Mouse (Mus musculus) lung, postnatal 0 days (tissue): ENCODE measurements around the gene Gpsm3. TPM values are rescaled to one million over a fixed set of nuclear protein-coding genes. Genes with fewer than 3 reads are reported as not detected.
"Not testable (repeated sequence)": the region's sequence is repeated elsewhere in the genome, so short reads cannot be mapped to it uniquely, and the experiment has no call there.

Source experiments
- ATAC-seq: fragments of 200-750 bp; cut with Nextera tagmentation; 2 replicates; pipeline ENCODE4 v1.8.0; 2017; ENCODE audit warnings: moderate library complexity
- DNase-seq: peaks from one replicate; pipeline ENCODE4 v3.0.0-alpha.2; 2016; ENCODE audit warnings: low spot score
- H3K27ac ChIP-seq: fragments of 300-500 bp; sonication (generic); 2 replicates; pipeline ENCODE4 v1.5.1; 2014; ENCODE audit warnings: antibody characterized with exemption, mild to moderate bottlenecking, low read length, mixed read lengths
- H3K27me3 ChIP-seq: fragments of 300-500 bp; sonication (generic); replicated peaks from 2 replicates; pipeline ENCODE4 v1.6.1; 2014; ENCODE audit warnings: low read length, mixed read lengths; ENCODE audit not compliant: insufficient read depth
- H3K36me3 ChIP-seq: fragments of 300-500 bp; sonication (generic); 2 replicates; pipeline ENCODE4 v1.6.1; 2014; ENCODE audit warnings: low read length, mixed read lengths; ENCODE audit not compliant: insufficient read depth
- H3K4me1 ChIP-seq: fragments of 300-500 bp; sonication (generic); 2 replicates; pipeline ENCODE4 v1.6.1; 2014; ENCODE audit warnings: antibody characterized with exemption, low read depth, low read length, mixed read lengths; ENCODE audit not compliant: insufficient read depth
- H3K4me2 ChIP-seq: fragments of 300-500 bp; sonication (generic); replicated peaks from 2 replicates; pipeline ENCODE4 v1.6.1; 2014; ENCODE audit warnings: low read depth, mild to moderate bottlenecking, low read length, moderate library complexity, mixed read lengths
- H3K4me3 ChIP-seq: fragments of 300-500 bp; sonication (generic); 2 replicates; pipeline ENCODE4 v1.5.1; 2014; ENCODE audit warnings: low read depth, low read length
- H3K9ac ChIP-seq: fragments of 300-500 bp; sonication (generic); replicated peaks from 2 replicates; pipeline ENCODE4 v1.6.1; 2014; ENCODE audit warnings: low read depth, mild to moderate bottlenecking
- H3K9me3 ChIP-seq: fragments of 300-500 bp; sonication (generic); 2 replicates; pipeline ENCODE4 v1.6.1; 2016; ENCODE audit warnings: low read length, mixed read lengths
- CTCF ChIP-seq: IDR thresholded peaks from 2 replicates; pipeline ENCODE4 v1.5.1; 2016; ENCODE audit warnings: antibody characterized with exemption, mild to moderate bottlenecking
- EP300 ChIP-seq: IDR thresholded peaks from 2 replicates; pipeline ENCODE4 v1.6.1; 2016; ENCODE audit warnings: antibody characterized with exemption, mild to moderate bottlenecking, control low read depth
- WGBS: fragments of 180-500 bp; shearing (Covaris S2); extraction: QIAGEN DNeasy Blood & Tissue Kit; methylation state at CpG from one replicate; pipeline ENCODE4 v1.1.7; 2014; 5-methylcytosine and 5-hydroxymethylcytosine counted together
- polyA plus RNA-seq: library from polyadenylated mRNA; unstranded; fragments of >200 nt; fragmentation: Nextera tagmentation; extraction: Ambion mirVana; gene quantifications from 2 replicates; pipeline ENCODE4 v1.2.1, GENCODE M21; 2015

Gene Gpsm3
- 34.7 and 41.0 TPM in 2 replicates for polyA plus RNA-seq

- no peaks in the 10 kb centered on the region for H3K9me3 ChIP-seq
- peak; percentile 23 for ATAC-seq
- DNase-seq: peak; percentile 90
- 6% methylated on average over 6 of the region's 7 CpGs for WGBS
- peak within 1 kb of the TSS; percentile 97 for H3K27ac ChIP-seq
- no peaks in the 10 kb centered on the region for H3K27me3 ChIP-seq
- peak within 1 kb of the TSS; percentile 42 for H3K9ac ChIP-seq
- H3K4me3 ChIP-seq: peak within 1 kb of the TSS; percentile 23
- TF ChIP-seq CTCF (no peak), EP300 (peak; percentile 48; the same call in 1 of the 2 replicates)
- H3K4me2 ChIP-seq: peak within 1 kb of the TSS; percentile 96
- peaks cover 4% of the 10 kb centered on the region; the same call in 1 of the 2 replicates for H3K36me3 ChIP-seq
- peaks cover 30% of the 10 kb centered on the region; the same call in 1 of the 2 replicates for H3K4me1 ChIP-seq
Measured at GRCm38 (mm10) chr17:34589681-34590101, at the start of gene Gpsm3. Gpsm3 (plus strand) TSS chr17:34589806.

DNA sequence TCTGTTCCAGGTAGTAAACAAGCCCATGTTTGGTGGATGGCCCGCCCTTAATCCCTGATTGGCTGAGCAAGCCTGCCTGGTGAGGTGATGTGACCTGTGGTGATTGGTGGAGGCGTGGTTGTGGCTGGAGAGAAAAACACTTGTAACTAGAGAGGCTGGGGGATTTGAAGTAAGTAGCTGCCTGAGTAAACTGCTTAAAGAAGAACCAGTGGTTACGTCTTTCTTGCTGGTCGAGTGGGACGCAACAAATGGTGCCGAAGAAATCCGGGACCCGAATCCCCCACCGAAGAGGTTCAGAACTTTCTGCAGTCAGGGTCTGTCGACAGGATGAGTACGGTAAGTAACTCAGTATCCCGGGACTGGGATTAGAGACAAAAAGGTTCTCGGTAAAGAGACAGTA lies 46.0 kb upstream of the Gpsm3 start:
- DNase-seq, H3K36me3 ChIP-seq, H3K27me3 ChIP-seq, H3K4me3 ChIP-seq, H3K9me3 ChIP-seq, H3K4me2 ChIP-seq, ATAC-seq, H3K9ac ChIP-seq, H3K4me1 ChIP-seq, H3K27ac ChIP-seq: not testable (repeated sequence)
- 92% methylated on average over 12 of the region's 13 CpGs for WGBS

- Histone ChIP-seq H3K27ac (no peak overlapping the region), H3K9ac (no peak overlapping the region), H3K36me3 (no peaks in the 10 kb centered on the region), H3K4me2 (no peak overlapping the region), H3K4me1 (no peaks in the 10 kb centered on the region), H3K4me3 (no peak overlapping the region), H3K9me3 (no peaks in the 10 kb centered on the region), H3K27me3 (no peaks in the 10 kb centered on the region)
- ATAC-seq (no peak), DNase-seq (no peak)
- TF ChIP-seq CTCF (no peak), EP300 (no peak)
- WGBS: 90% methylated on average over 1 of the region's 1 CpGs
Measured at GRCm38 (mm10) chr17:34546797-34547196, 42.8 kb upstream of the Gpsm3 start.

DNA sequence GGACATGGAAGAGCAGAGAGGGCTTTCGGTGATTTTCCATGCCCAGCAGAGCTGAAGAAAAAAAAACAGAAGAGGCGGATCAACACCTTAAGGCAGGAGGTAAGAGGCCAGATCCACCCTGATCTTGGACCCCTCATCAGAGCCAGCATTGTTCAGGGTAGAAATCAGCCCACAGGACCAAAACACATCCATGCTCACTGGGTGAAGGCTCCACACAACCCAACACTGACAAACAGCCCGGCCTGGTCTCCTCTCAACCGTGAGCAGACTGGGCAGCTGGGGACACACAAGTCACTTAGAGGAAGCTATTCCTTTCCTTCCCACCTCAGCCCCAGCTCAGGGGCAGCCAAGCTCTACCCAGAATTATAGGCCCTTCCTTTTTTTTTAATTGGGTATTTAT lies 42.0 kb upstream of the Gpsm3 start:
- H3K4me3 ChIP-seq: no peak overlapping the region
- H3K9ac ChIP-seq: no peak overlapping the region
- ATAC-seq (no peak), DNase-seq (no peak)
- H3K4me1 ChIP-seq: no peaks in the 10 kb centered on the region
- no peak overlapping the region for H3K4me2 ChIP-seq
- no peak overlapping the region for H3K27ac ChIP-seq
- no peaks in the 10 kb centered on the region for H3K9me3 ChIP-seq
- TF ChIP-seq EP300 (no peak), CTCF (no peak)
- no peaks in the 10 kb centered on the region for H3K36me3 ChIP-seq
- WGBS: 88% methylated on average over 4 of the region's 4 CpGs
- H3K27me3 ChIP-seq: no peaks in the 10 kb centered on the region

GRCm38 (mm10) chr17:34549156-34549555 lies 40.5 kb upstream of the Gpsm3 start:
- H3K9ac ChIP-seq: no peak overlapping the region
- H3K4me1 ChIP-seq: no peaks in the 10 kb centered on the region
- 80% methylated on average over 3 of the region's 3 CpGs for WGBS
- H3K27me3 ChIP-seq: no peaks in the 10 kb centered on the region
- no peaks in the 10 kb centered on the region for H3K36me3 ChIP-seq
- ATAC-seq (no peak), DNase-seq (no peak)
- TF ChIP-seq EP300 (no peak), CTCF (no peak)
- H3K4me2 ChIP-seq: no peak overlapping the region
- H3K4me3 ChIP-seq: no peak overlapping the region
- no peaks in the 10 kb centered on the region for H3K9me3 ChIP-seq
- no peak overlapping the region for H3K27ac ChIP-seq

- WGBS: 62% methylated on average over 2 of the region's 2 CpGs
- Histone ChIP-seq H3K4me1 (no peaks in the 10 kb centered on the region), H3K9me3 (no peaks in the 10 kb centered on the region), H3K4me3 (no peak overlapping the region), H3K9ac (no peak overlapping the region), H3K27me3 (no peaks in the 10 kb centered on the region), H3K36me3 (no peaks in the 10 kb centered on the region), H3K4me2 (no peak overlapping the region), H3K27ac (no peak overlapping the region)
- ATAC-seq: no peak
- TF ChIP-seq EP300: no peak
- no peak for TF ChIP-seq CTCF
- DNase-seq: no peak
Measured at GRCm38 (mm10) chr17:34549843-34550242, 39.8 kb upstream of the Gpsm3 start.

- ATAC-seq: peak; percentile 67
- no peaks in the 10 kb centered on the region for H3K9me3 ChIP-seq
- TF ChIP-seq CTCF (peak; percentile 97), EP300 (no peak)
- no peak overlapping the region for H3K27ac ChIP-seq
- peak; percentile 79 for DNase-seq
- H3K36me3 ChIP-seq: no peaks in the 10 kb centered on the region
- H3K9ac ChIP-seq: no peak overlapping the region
- WGBS: 27% methylated on average over 5 of the region's 5 CpGs
- H3K4me3 ChIP-seq: no peak overlapping the region
- no peak overlapping the region for H3K4me2 ChIP-seq
- no peaks in the 10 kb centered on the region for H3K4me1 ChIP-seq
- H3K27me3 ChIP-seq: no peaks in the 10 kb centered on the region
Measured at GRCm38 (mm10) chr17:34555483-34555882, 34.1 kb upstream of the Gpsm3 start.
